Mouse (Mus musculus) right cerebral cortex, postnatal 10 days (tissue): Measurements from ENCODE around the gene Hist1h4m.
A peak's percentile ranks its signal among the peaks of the same experiment; 100 is the strongest.
"Not testable (repeated sequence)": the region's sequence is repeated elsewhere in the genome, so short reads cannot be mapped to it uniquely, and the experiment has no call there.

ENCODE experiments used
- DNase-seq, 2 experiments: peaks; one replicate each; pipeline ENCODE4 v3.0.0; 2021; ENCODE audit warnings: low spot score in 2 of 2

Gene Hist1h4m

DNA sequence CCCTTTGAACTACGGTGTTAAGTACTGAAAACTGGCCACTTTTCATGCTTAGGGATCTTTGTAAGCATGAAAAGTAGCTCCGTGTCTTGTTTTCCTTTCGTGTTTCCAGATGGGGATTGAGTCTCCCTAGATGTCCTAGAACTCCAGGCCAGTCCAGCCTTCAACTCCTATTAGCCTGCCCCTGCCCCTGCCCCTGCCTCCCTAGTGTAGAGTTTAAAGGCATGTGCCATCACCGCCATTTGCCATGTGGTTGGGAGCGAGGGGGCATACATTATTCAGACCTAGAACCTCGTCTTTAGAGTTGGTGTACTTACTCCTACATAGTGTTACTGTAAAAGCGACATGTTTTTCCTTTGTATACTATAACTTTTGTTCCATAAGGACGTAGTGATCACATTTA is 472 bp upstream of the Hist1h4m start:
- not testable (repeated sequence) for DNase-seq

DNA sequence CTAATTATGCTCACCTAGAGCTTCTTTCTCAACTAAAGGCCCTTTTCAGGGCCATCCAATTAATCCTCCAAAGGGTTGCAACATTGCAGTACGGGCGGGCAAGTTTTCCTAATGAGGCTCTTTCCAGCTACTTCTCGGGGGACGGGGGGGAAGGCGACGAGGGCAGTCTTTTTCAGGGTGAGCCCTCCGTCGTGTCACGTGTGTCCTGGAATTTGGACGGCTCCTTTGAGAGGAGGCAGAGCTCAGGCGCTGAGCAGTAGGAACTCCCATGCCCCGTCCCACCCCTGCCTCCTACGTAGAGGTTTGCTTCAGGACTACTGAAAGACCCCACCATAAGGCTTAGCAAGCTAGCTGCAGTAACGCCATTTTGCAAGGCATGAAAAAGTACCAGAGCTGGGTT is 546 bp downstream of the Hist1h4m start:
- DNase-seq, result not testable (repeated sequence)

DNA sequence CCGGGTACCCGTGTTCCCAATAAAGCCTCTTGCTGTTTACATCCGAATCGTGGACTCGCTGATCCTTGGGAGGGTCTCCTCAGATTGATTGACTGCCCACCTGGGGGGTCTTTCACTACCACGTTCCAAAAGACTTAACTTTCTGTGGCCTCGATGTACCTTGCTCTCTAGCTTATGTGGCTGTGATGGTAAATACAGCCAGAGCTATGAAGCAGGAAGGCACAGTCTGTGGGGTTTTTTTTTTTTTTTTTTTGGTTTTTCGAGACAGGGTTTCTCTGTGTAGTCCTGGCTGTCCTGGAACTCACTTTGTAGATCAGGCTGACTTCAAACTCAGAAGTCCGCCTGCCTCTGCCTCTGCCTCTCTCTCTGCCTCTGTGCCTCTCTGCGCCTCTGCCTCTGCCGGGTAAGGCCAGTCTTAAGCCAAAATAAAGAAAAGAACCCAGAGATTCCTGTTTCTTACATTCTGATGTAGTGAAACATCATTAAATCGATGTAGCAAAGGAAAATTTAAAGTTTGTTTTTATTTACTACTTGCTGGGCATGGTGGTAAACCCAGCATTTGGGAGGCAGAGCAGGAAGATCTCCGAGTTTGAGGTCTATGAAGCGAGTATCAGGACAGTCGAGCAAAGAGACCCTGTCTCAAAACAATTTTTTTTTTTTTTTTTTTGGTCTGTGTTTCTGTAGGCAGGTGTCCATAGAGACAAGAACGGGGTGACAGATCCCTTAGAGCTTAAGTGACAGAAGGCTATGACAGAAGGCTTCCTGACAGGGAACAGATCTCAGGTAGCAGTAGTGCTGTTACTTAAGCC is 8.7 kb downstream of the Hist1h4m start:
- not testable (repeated sequence) for DNase-seq

DNA sequence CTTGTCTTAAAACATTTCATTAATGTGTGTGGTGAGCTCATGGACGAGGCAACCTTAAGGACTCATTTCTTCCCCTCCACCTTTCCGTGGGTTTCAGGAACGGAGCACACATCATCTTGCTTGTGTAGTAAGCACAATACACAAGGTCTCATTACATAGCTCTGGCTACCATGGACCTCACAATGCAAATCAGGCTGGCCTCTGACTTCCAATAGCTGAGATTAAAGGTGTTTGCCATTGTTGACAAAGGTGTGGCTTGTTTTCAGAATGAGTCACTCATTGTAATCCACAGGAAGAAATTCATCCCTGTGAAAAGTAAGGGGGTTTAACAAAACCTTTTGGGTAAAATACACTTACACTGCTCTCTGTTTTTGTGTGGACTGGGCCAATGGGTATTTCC is 17.0 kb downstream of the Hist1h4m start:
- DNase-seq, result no peak

DNA sequence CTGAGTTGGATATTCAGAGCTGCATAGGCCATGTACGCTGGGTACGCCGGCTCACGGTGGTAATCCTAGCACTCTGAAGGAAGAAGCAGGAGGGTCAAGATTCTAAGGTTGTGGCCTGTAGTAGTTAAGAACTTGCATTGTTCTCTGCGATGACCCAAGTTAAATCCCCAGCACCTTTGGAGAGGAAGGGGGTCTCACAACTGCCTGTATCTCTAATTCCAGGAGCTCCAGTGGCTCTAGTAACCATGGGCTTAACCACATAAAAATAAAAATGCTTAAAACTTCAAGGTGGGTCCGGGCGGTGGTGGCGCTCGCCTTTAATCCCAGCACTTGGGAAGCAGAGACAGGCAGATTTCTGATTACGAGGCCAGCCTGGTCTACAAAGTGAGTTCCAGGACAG is 18.8 kb downstream of the Hist1h4m start:
- no peak for DNase-seq

DNA sequence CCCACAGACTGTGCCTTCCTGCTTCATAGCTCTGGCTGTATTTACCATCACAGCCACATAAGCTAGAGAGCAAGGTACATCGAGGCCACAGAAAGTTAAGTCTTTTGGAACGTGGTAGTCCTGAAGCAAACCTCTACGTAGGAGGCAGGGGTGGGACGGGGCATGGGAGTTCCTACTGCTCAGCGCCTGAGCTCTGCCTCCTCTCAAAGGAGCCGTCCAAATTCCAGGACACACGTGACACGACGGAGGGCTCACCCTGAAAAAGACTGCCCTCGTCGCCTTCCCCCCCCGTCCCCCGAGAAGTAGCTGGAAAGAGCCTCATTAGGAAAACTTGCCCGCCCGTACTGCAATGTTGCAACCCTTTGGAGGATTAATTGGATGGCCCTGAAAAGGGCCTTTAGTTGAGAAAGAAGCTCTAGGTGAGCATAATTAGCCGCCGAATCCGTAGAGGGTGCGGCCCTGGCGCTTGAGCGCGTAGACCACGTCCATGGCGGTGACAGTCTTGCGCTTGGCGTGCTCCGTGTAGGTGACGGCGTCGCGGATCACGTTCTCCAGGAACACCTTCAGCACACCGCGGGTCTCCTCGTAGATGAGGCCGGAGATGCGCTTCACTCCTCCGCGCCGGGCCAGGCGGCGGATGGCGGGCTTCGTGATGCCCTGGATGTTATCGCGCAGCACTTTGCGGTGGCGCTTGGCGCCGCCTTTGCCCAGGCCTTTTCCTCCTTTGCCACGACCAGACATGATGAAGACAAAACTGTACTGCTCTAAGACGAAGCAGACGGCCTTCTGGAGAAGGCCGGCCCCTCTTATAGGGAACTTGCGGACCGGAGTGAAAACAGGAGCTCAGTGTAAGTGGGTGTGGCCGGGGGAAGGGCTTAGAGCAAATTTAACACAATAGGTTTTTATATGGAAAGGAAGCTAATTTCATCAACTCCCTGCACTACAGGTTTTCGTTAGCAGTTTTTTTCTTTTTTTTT is 20.2 kb downstream of the Hist1h4m start, which contains the start of gene Hist1h4n:
Hist1h4n (minus strand) TSS at position 779 of the 977 bp plus-strand sequence.
- peak; percentile 24 to 45 for DNase-seq

DNA sequence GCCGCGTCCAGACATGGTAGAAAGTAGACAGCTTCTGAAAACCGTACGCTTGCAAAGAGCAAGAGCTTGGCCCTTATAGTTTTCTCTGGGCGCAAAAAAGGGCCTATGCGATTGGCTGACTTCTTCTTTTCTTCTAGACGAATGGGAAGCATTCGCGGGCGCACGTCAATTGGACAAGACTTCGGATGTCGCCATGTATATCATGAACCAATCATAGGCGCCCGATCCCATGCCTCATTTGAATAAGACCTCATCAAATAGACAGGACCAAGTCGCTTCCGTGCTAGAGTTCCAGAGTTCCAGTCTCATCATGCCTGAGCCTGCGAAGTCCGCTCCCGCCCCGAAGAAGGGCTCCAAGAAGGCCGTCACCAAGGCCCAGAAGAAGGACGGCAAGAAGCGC is 21.9 kb downstream of the Hist1h4m start, which contains the start of the genes Hist1h2ap and Hist1h2br:
Hist1h2ap (minus strand) TSS at position 47 of the 400 bp plus-strand sequence.
Hist1h2br (plus strand) TSS at position 283 of the 400 bp plus-strand sequence.
- DNase-seq, result not testable (repeated sequence)

DNA sequence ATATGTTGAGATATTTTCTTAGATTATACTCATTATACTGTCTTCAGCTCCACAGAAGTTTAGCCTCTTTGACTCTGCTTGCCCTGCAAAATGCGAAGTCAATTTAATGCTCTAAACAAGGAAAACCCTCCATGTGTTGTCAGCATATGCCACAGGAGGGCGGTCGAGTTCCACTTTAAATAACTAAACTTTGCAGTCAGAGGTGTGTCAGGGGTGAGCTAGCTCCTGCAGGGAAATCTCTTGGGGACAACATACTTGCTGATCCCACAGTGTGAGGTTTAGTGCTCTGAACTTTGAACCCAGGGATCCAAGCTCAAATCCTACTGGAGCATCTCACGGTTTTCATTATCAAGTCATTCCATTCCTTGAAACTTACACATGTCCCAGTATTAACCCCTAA is 29.0 kb downstream of the Hist1h4m start:
- DNase-seq, result not testable (repeated sequence)

DNA sequence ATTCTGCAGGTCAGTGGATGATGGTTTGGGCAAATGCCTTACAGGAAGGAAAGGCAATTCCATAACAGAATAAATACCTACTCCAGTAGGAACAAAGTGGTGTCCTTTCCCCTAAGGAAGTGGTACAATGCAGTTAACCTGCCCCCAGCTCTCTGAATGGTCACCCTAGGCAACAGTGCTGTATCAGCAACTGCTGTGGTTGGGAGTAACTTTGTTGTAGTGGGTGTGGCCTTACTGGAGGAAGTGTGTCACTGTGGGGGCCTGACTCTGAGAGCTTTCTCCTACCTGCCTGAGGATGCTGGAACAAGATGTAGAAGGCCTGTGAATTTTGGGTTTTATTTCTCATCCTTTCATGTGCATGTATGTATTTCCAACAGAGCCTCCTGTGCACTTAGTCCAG is 34.8 kb downstream of the Hist1h4m start:
- not testable (repeated sequence) for DNase-seq

DNA sequence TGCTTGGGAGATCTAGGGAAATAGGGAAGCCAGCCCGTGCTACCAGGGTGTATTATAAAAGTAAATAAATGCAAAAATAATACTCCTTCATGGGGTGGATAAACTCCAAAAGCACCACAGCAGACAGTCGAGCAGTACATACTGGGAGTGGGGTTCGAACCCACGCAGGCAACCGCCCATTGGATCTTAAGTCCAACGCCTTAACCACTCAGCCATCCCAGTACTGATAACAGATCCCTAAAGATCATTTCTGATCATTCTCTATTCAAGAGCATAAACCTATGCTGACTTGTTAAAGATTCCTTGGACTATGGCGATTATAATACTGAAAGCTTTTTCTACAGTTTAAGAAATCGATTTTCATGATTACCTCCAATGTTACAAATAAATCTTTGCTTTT is 36.3 kb downstream of the Hist1h4m start:
- DNase-seq, result peak in 1 of 2 experiments; percentile 26

DNA sequence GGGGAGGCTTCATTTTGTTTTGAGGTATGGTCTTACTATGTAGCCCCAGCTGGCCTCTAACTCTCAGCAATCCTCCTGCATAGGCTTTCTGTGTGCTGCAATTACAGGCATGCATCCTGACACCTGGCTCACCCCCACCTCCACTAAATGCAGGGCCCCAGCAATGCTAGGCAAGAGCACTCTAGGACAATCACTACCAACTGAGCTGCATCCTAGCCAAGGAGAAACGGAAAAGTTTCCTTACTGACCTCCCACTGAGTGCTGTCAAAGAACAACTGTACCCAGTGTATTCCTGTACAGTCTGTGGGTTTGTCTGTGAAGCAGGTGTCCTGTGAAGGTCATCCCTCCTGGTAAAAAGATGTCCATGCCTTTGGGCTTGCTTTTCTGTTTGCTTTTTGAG is 39.1 kb downstream of the Hist1h4m start:
- not testable (repeated sequence) for DNase-seq

DNA sequence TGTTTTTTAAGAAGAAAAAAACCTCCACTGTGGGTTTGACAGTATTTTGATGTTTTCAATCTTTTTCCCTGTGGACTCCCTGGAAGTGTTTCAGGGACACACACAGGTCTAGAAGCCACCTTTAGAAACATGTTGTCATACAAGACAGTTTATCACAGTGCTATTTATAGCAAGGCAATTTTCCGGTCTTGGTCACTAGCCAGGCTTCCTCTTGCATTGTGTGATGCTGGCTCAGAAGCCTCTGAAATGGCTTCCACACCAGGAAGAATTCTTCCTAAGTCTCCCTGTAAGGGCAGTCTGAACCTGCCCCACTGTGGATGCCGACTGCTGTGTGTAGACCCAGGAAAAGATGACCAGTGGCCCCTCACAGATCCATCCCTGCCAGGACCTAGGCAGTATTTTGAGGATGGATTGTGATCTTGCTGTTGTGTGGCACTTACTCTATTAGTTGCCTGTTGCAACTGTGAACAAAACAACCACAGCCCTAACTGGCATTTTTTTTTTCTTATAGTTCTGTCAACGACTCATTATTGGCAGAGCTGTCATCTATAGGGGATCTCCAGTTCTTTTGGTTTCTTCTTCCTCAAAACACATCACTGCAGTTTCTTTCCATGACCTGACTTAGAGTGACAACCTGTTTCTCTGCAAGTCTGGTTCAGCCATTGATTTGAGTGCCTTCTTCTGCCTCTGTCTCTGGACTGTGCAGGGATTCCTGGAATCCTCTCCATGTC is 40.8 kb downstream of the Hist1h4m start:
- DNase-seq, result no peak

DNA sequence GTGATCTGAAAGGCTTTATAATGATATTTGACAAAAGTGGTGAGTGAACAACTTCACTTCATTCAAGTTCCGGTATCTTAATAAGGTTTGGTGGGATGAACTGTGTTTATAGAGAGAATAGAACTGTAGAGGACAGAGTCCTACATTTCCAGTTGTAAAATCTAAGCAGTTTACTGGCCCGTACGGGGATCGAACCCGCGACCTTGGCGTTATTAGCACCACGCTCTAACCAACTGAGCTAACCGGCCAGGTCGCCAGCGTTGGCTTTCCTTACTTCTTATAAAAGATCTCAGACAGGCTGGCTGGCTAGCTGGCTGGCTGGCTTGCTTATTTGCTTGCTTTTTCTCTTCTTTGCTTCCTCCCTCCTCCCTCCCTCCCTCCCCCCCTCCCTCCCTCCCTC is 43.6 kb downstream of the Hist1h4m start:
- DNase-seq, result peak; percentile 73 to 85

DNA sequence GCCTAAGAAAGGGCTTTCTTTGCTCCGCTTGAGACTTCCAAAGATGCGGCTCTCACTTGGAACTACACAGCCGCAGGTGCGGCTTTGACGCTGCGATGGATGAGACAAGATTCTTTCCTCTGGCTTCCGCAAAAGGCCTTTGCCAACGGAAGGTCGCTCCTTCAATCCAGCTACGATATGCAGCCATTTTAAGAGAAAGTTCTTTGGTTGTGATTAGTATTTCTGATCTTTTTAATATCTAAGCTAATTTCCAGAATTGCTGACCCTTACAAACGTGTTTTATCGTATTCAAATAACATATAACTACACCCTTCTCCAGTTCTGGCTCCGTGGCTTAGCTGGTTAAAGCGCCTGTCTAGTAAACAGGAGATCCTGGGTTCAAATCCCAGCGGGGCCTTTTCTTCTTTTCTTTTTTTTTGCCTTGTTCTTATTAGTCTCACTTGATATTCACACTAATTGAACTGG is 44.2 kb downstream of the Hist1h4m start:
- DNase-seq, result peak; percentile 48 to 70

DNA sequence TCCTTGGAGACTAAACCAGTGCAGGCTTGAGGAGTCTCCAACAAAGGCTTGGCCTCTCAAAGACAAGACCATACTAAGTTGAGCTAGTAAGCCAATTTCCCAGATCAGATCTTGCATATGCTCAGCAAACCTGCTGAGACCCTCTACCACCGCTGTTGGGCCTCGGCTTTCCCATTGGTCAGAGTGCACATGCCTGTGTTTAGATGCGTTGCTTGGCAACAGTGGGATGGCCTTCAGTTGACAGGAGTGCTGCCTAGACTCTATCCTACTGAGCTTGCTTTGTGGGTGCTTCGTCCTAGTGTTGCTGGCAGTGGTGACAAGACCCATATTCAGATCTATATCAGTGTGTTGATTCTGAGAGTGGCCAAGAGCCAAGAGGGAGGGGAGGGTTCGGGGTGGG is 50.1 kb downstream of the Hist1h4m start:
- DNase-seq, result no peak
